Mouse (Mus musculus) liver, embryonic 16.5 days (tissue): Measurements from ENCODE around the gene Myl9. TPM values are rescaled to one million over a fixed set of nuclear protein-coding genes. Genes with fewer than 3 reads are reported as not detected.
"Not testable (repeated sequence)": the region's sequence is repeated elsewhere in the genome, so short reads cannot be mapped to it uniquely, and the experiment has no call there.

Source experiments
- ATAC-seq: fragments of 200-750 bp; cut with Nextera tagmentation; 2 replicates; pipeline ENCODE4 v1.8.0; 2017; ENCODE audit warnings: low read depth, mild to moderate bottlenecking, moderate number of reproducible peaks, moderate library complexity
- H3K27ac ChIP-seq: fragments of 300-500 bp; sonication (generic); 2 replicates; pipeline ENCODE4 v1.5.1; 2014; ENCODE audit warnings: mild to moderate bottlenecking, low read length
- H3K27me3 ChIP-seq: fragments of 300-500 bp; sonication (generic); 2 replicates; pipeline ENCODE4 v1.6.1; 2014; ENCODE audit warnings: low read depth, low read length, mixed read lengths; ENCODE audit not compliant: control insufficient read depth, insufficient read depth
- H3K36me3 ChIP-seq: fragments of 300-500 bp; sonication (generic); 2 replicates; pipeline ENCODE4 v1.6.1; 2014; ENCODE audit warnings: mild to moderate bottlenecking; ENCODE audit not compliant: control insufficient read depth, insufficient read depth
- H3K4me1 ChIP-seq: fragments of 300-500 bp; sonication (generic); 2 replicates; pipeline ENCODE4 v1.6.1; 2014; ENCODE audit warnings: low read depth, low read length, mixed read lengths; ENCODE audit not compliant: control insufficient read depth
- H3K4me2 ChIP-seq: fragments of 300-500 bp; sonication (generic); 2 replicates; pipeline ENCODE4 v1.6.1; 2014; ENCODE audit warnings: low read depth, low read length, mixed read lengths
- H3K4me3 ChIP-seq: fragments of 300-500 bp; sonication (generic); 2 replicates; pipeline ENCODE4 v1.5.1; 2014; ENCODE audit warnings: low read depth, mild to moderate bottlenecking, low read length
- H3K9ac ChIP-seq: fragments of 300-500 bp; sonication (generic); 2 replicates; pipeline ENCODE4 v1.6.1; 2014; ENCODE audit warnings: low read depth, low read length
- H3K9me3 ChIP-seq: fragments of 300-500 bp; sonication (generic); replicated peaks from 2 replicates; pipeline ENCODE4 v1.6.1; 2016; ENCODE audit warnings: low read length; ENCODE audit not compliant: control insufficient read depth
- WGBS: fragments of 180-500 bp; shearing (Covaris S2); extraction: QIAGEN DNeasy Blood & Tissue Kit; methylation state at CpG from one replicate; pipeline ENCODE4 v1.1.7; 2014; ENCODE audit not compliant: insufficient replicate concordance; 5-methylcytosine and 5-hydroxymethylcytosine counted together
- polyA plus RNA-seq: library from polyadenylated mRNA; unstranded; fragments of >200 nt; fragmentation: Nextera tagmentation; extraction: Ambion mirVana; gene quantifications from 2 replicates; pipeline ENCODE4 v1.2.1, GENCODE M21; 2015

Myl9 gene
- polyA plus RNA-seq, 1 experiment from 2014 or later: 56.1 TPM

GRCm38 (mm10) chr2:156784016-156784585 lies 8.9 kb downstream of the Myl9 start:
- no peaks in the 10 kb centered on the region for H3K27me3 ChIP-seq
- H3K9me3 ChIP-seq: no peaks in the 10 kb centered on the region
- H3K36me3 ChIP-seq: no peaks in the 10 kb centered on the region
- no peak overlapping the region for H3K9ac ChIP-seq
- H3K4me2 ChIP-seq: no peak overlapping the region
- ATAC-seq: no peak
- H3K4me1 ChIP-seq: peaks cover 44% of the 10 kb centered on the region
- H3K4me3 ChIP-seq: no peak overlapping the region
- H3K27ac ChIP-seq: peak overlapping the region; percentile 87
- 41% methylated on average over 7 of the region's 7 CpGs for WGBS

GRCm38 (mm10) chr2:156784891-156785290 lies 9.7 kb downstream of the Myl9 start:
- H3K4me1 ChIP-seq: peaks cover 44% of the 10 kb centered on the region
- H3K36me3 ChIP-seq: no peaks in the 10 kb centered on the region
- H3K27me3 ChIP-seq: no peaks in the 10 kb centered on the region
- no peak overlapping the region for H3K27ac ChIP-seq
- H3K4me2 ChIP-seq: no peak overlapping the region
- H3K4me3 ChIP-seq: no peak overlapping the region
- no peaks in the 10 kb centered on the region for H3K9me3 ChIP-seq
- H3K9ac ChIP-seq: no peak overlapping the region
- no peak for ATAC-seq
- 90% methylated on average over 2 of the region's 2 CpGs for WGBS

- H3K9me3 ChIP-seq, ATAC-seq, H3K4me2 ChIP-seq: not testable (repeated sequence)
Observed at GRCm38 (mm10) chr2:156786369-156786768, 11.1 kb downstream of the Myl9 start.

GRCm38 (mm10) chr2:156787090-156787775 lies 12.0 kb downstream of the Myl9 start:
- no peak for ATAC-seq
- WGBS: 80% methylated on average over 5 of the region's 5 CpGs
- H3K36me3 ChIP-seq: no peaks in the 10 kb centered on the region

More at GRCm38 (mm10) chr2:156786369-156786768, 11.1 kb downstream of the Myl9 start:
- not testable (repeated sequence) for H3K27ac ChIP-seq, H3K27me3 ChIP-seq, H3K9ac ChIP-seq, H3K36me3 ChIP-seq, H3K4me3 ChIP-seq
- H3K4me1 ChIP-seq: peaks cover 30% of the 10 kb centered on the region

DNA sequence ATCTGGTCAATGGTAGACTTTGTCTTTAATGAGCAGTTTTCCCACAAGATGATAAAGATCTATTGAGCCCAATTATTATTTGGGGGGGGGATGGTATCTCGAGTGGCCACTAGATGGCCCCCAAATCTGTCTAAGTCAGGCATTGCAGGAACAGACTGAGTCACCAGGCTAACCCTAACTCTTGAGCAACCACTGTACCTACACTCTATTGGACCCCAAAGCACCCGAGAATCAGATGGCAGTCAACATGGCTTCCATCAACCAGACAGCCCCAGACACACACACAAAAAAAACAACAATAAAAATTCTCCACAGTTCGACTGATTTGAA lies 12.5 kb downstream of the Myl9 start:
- Histone ChIP-seq H3K27ac (no peak overlapping the region), H3K27me3 (no peaks in the 10 kb centered on the region), H3K4me1 (peaks cover 16% of the 10 kb centered on the region), H3K9me3 (no peaks in the 10 kb centered on the region), H3K4me2 (no peak overlapping the region), H3K4me3 (no peak overlapping the region), H3K9ac (no peak overlapping the region), H3K36me3 (no peaks in the 10 kb centered on the region)
- 25% methylated on average over 3 of the region's 3 CpGs for WGBS
- ATAC-seq: no peak

More at GRCm38 (mm10) chr2:156787090-156787775, 12.0 kb downstream of the Myl9 start:
- no peak overlapping the region for H3K27ac ChIP-seq
- no peak overlapping the region for H3K9ac ChIP-seq
- H3K4me3 ChIP-seq: no peak overlapping the region
- H3K4me1 ChIP-seq: peaks cover 21% of the 10 kb centered on the region
- H3K9me3 ChIP-seq: no peaks in the 10 kb centered on the region
- H3K4me2 ChIP-seq: no peak overlapping the region
- H3K27me3 ChIP-seq: no peaks in the 10 kb centered on the region

GRCm38 (mm10) chr2:156788836-156789235 lies 13.6 kb downstream of the Myl9 start:
- Histone ChIP-seq H3K36me3 (no peaks in the 10 kb centered on the region), H3K9me3 (no peaks in the 10 kb centered on the region), H3K27ac (no peak overlapping the region), H3K4me2 (no peak overlapping the region), H3K4me1 (peaks cover 5% of the 10 kb centered on the region; the same call in 1 of the 2 replicates), H3K9ac (no peak overlapping the region), H3K4me3 (no peak overlapping the region), H3K27me3 (no peaks in the 10 kb centered on the region)
- WGBS: 92% methylated on average over 1 of the region's 1 CpGs
- ATAC-seq: no peak

DNA sequence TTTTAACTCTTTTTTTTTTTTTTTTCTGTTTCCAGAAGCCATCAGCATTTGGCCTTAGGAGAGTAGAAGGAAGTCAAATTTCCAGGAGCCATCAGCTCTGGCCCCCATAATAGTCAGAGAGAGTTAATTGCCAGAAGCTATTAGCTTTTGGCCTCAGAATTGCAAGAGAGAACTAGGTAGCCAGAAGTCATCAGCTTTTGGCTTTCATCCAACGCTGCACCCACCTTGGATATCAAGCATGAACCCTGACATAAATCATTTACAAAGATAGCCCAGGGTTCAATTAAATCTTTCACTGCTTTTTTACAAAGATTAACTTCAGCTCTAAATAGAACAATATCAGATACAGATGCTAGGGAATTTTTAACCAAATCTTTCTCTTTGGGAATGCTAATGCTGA lies 23.3 kb downstream of the Myl9 start:
- Histone ChIP-seq H3K4me3 (no peak overlapping the region), H3K27ac (no peak overlapping the region), H3K9ac (no peak overlapping the region), H3K9me3 (0 out of 2 replicates have a peak, but pooled peaks cover 2% of the 10 kb centered on the region), H3K27me3 (no peaks in the 10 kb centered on the region), H3K4me2 (no peak overlapping the region), H3K4me1 (no peaks in the 10 kb centered on the region; the same call in 1 of the 2 replicates), H3K36me3 (no peaks in the 10 kb centered on the region)
- ATAC-seq: no peak
- WGBS: 62% methylated on average over 1 of the region's 1 CpGs

GRCm38 (mm10) chr2:156801045-156801444 lies 25.8 kb downstream of the Myl9 start:
- Histone ChIP-seq H3K27me3 (no peaks in the 10 kb centered on the region), H3K4me2 (no peak overlapping the region), H3K9me3 (0 out of 2 replicates have a peak, but pooled peaks cover 2% of the 10 kb centered on the region), H3K9ac (no peak overlapping the region), H3K4me1 (no peaks in the 10 kb centered on the region; the same call in 1 of the 2 replicates), H3K36me3 (no peaks in the 10 kb centered on the region), H3K4me3 (no peak overlapping the region), H3K27ac (no peak overlapping the region)
- ATAC-seq: no peak
- 57% methylated on average over 4 of the region's 4 CpGs for WGBS

DNA sequence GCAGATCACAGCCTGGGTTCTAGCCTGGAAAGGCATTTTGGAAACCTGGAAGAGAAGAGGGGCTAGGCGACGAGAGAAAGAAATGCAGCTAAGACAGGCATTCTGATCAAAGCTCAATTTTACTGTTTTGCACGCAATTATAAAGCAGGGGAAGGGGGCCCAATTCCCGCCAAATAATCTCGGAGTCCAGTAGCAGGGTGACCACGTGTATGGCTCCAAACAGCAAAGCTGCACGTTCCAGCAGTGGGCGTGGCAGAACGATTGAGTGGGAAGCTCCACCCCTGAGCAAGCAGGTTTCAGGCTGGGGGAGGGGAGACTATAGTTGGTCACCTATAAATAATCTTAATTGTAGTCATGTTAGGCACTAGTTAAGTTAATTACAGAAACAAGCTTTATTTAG lies 26.9 kb downstream of the Myl9 start:
- H3K4me1 ChIP-seq, ATAC-seq, H3K9me3 ChIP-seq, H3K4me2 ChIP-seq, H3K27ac ChIP-seq, H3K36me3 ChIP-seq, H3K9ac ChIP-seq, H3K27me3 ChIP-seq, H3K4me3 ChIP-seq: not testable (repeated sequence)
- WGBS: 29% methylated on average over 9 of the region's 9 CpGs
